Mouse (Mus musculus): Measurements from ENCODE around the gene Sephs1. TPM values are rescaled to one million over a fixed set of nuclear protein-coding genes. Genes with fewer than 3 reads are reported as not detected.
"Not testable (repeated sequence)": the region's sequence is repeated elsewhere in the genome, so short reads cannot be mapped to it uniquely, and the experiment has no call there.

The Sephs1 gene
- polyA plus RNA-seq, 1 experiment from 2014 or later: 85.8 TPM

DNA sequence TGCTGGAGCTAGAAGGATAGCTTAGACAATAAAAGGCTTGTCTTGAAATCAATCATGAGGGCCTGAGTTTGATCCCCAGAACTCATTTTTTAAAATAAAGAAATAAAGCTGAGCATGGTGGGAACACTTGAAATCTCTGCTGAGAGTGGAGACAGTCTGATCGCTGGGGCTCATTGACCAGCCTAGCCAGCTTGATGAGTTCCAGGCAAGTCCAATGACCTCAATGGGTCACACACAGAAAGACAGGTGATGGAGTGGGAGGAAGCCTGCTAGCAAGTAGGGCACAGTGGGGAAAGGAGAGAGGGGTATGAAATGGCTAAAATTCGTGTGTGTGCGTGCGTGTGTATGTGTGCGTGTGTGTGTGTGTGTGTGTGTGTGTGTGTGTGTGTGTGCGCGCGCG is 53.2 kb downstream of the Sephs1 start:
- H3K36me3 ChIP-seq (ENCODE audit: control insufficient read depth, insufficient read depth, low read length): peaks cover 19% of the 10 kb centered on the region; the same call in 1 of the 2 replicates
- H3K9ac ChIP-seq (ENCODE audit: low read length): no peak overlapping the region
- 87% methylated on average over 9 of the region's 9 CpGs for whole genome bisulfite sequencing
- no peak overlapping the region for H3K4me3 ChIP-seq (ENCODE audit: low read depth, low read length)
- H3K27ac ChIP-seq (ENCODE audit: low read depth): no peak overlapping the region
- DNase-seq (ENCODE audit: low spot score) (no peak), ATAC-seq (replicated peaks; ENCODE audit: low FRiP score, low TSS enrichment, low read depth) (no peak)
- no peaks in the 10 kb centered on the region for H3K27me3 ChIP-seq (replicated peaks; ENCODE audit: control insufficient read depth, insufficient read depth, low read length)
- H3K4me1 ChIP-seq (replicated peaks; ENCODE audit: control insufficient read depth, insufficient read depth, low read length): no peaks in the 10 kb centered on the region
- no peak overlapping the region for H3K4me2 ChIP-seq (ENCODE audit: low read length)
- 0 out of 2 replicates have a peak, but pooled peaks cover 4% of the 10 kb centered on the region for H3K9me3 ChIP-seq (ENCODE audit: control insufficient read depth, low read length)

DNA sequence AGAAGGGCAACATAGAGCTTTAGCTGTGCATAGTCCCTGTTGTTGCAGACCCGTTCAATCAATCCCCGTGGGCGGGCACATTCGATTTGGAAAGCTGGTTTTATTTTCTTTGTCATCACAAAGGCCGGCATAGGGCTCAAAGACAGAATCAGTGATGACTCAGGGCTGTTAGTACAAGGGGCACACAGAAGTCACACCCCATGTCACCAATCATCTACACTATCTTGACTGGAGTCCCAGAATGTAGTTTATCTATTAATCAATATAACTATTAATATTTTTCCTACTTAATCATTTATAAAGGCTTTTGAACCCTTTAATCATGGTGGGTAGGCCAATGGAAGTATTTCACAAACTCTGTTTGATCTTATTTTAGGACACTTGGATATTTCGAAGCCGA is 56.6 kb downstream of the Sephs1 start:
- H3K4me1 ChIP-seq (replicated peaks; ENCODE audit: control insufficient read depth, insufficient read depth, low read length): no peaks in the 10 kb centered on the region
- DNase-seq (ENCODE audit: low spot score): no peak
- H3K9ac ChIP-seq (ENCODE audit: low read length): no peak overlapping the region
- no peak overlapping the region for H3K4me2 ChIP-seq (ENCODE audit: low read length)
- ATAC-seq (replicated peaks; ENCODE audit: low FRiP score, low TSS enrichment, low read depth): no peak
- no peak overlapping the region for H3K4me3 ChIP-seq (ENCODE audit: low read depth, low read length)
- 88% methylated on average over 7 of the region's 7 CpGs for WGBS
- peaks cover 12% of the 10 kb centered on the region; the same call in 1 of the 2 replicates for H3K36me3 ChIP-seq (ENCODE audit: control insufficient read depth, insufficient read depth, low read length)
- H3K9me3 ChIP-seq (ENCODE audit: control insufficient read depth, low read length): 0 out of 2 replicates have a peak, but pooled peaks cover 4% of the 10 kb centered on the region
- no peak overlapping the region for H3K27ac ChIP-seq (ENCODE audit: low read depth)
- H3K27me3 ChIP-seq (replicated peaks; ENCODE audit: control insufficient read depth, insufficient read depth, low read length): no peaks in the 10 kb centered on the region

DNA sequence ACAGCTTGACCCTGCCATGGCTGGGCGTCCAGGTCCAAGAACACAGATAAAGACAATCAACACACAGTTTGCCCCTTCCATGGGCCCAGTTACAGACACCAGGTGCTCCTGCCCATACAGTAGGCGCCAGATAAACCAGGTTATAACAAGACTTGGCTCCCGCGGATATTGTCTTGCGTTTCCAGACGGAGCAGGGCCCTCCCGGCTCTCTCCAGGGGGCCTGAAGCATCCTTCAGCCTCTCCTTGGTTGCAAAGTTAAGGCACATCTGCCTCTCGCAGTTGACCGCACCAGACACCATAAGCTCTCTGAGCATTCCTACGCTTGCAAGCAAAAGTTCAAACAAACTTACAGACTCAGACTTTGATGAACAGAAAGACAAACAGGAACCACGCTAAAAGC is 59.5 kb downstream of the Sephs1 start:
- H3K27me3 ChIP-seq (replicated peaks; ENCODE audit: control insufficient read depth, insufficient read depth, low read length): no peaks in the 10 kb centered on the region
- 0 out of 2 replicates have a peak, but pooled peaks cover 7% of the 10 kb centered on the region for H3K9me3 ChIP-seq (ENCODE audit: control insufficient read depth, low read length)
- no peak overlapping the region for H3K4me3 ChIP-seq (ENCODE audit: low read depth, low read length)
- ATAC-seq (replicated peaks; ENCODE audit: low FRiP score, low TSS enrichment, low read depth) (no peak), DNase-seq (ENCODE audit: low spot score) (no peak)
- WGBS: 90% methylated on average over 11 of the region's 11 CpGs
- no peak overlapping the region for H3K27ac ChIP-seq (ENCODE audit: low read depth)
- H3K4me1 ChIP-seq (replicated peaks; ENCODE audit: control insufficient read depth, insufficient read depth, low read length): no peaks in the 10 kb centered on the region
- H3K9ac ChIP-seq (ENCODE audit: low read length): no peak overlapping the region
- no peak overlapping the region for H3K4me2 ChIP-seq (ENCODE audit: low read length)
- peaks cover 12% of the 10 kb centered on the region; the same call in 1 of the 2 replicates for H3K36me3 ChIP-seq (ENCODE audit: control insufficient read depth, insufficient read depth, low read length)

- not testable (repeated sequence) for H3K9me3 ChIP-seq (ENCODE audit: control insufficient read depth, low read length); H3K4me1 ChIP-seq (replicated peaks; ENCODE audit: control insufficient read depth, insufficient read depth, low read length); H3K27me3 ChIP-seq (replicated peaks; ENCODE audit: control insufficient read depth, insufficient read depth, low read length); DNase-seq (ENCODE audit: low spot score); H3K9ac ChIP-seq (ENCODE audit: low read length); H3K27ac ChIP-seq (ENCODE audit: low read depth); H3K4me3 ChIP-seq (ENCODE audit: low read depth, low read length); ATAC-seq (replicated peaks; ENCODE audit: low FRiP score, low TSS enrichment, low read depth); H3K4me2 ChIP-seq (ENCODE audit: low read length); H3K36me3 ChIP-seq (ENCODE audit: control insufficient read depth, insufficient read depth, low read length)
- 90% methylated on average over 3 of the region's 8 CpGs for WGBS
These were observed 68.3 kb downstream of the Sephs1 start for GRCm38 (mm10) chr2:4949691-4950090.

DNA sequence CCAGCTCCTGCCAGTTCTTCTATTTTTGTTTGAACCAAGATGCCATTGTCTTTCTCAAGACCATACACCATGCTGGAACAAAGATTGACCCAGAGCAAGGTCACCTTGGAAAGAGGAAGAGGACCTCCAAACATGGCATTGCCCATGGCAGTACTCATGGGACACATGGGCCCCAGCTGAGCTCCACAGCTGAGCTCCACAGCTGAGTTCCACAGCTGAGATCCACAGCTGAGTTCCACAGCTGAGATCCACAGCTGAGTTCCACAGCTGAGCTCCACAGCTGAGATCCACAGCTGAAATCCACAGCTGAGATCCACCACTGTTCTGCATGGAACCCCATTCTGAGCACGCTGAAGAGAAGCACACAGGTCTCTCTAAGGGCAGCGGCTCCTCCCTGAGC is 69.6 kb downstream of the Sephs1 start:
- H3K9ac ChIP-seq (ENCODE audit: low read length): no peak overlapping the region
- no peaks in the 10 kb centered on the region for H3K36me3 ChIP-seq (ENCODE audit: control insufficient read depth, insufficient read depth, low read length)
- H3K4me2 ChIP-seq (ENCODE audit: low read length): no peak overlapping the region
- WGBS: 100% methylated on average over 2 of the region's 2 CpGs
- no peaks in the 10 kb centered on the region for H3K4me1 ChIP-seq (replicated peaks; ENCODE audit: control insufficient read depth, insufficient read depth, low read length)
- H3K27me3 ChIP-seq (replicated peaks; ENCODE audit: control insufficient read depth, insufficient read depth, low read length): no peaks in the 10 kb centered on the region
- no peak overlapping the region for H3K4me3 ChIP-seq (ENCODE audit: low read depth, low read length)
- ATAC-seq (replicated peaks; ENCODE audit: low FRiP score, low TSS enrichment, low read depth) (no peak), DNase-seq (ENCODE audit: low spot score) (no peak)
- no peaks in the 10 kb centered on the region for H3K9me3 ChIP-seq (ENCODE audit: control insufficient read depth, low read length)
- no peak overlapping the region for H3K27ac ChIP-seq (ENCODE audit: low read depth)

DNA sequence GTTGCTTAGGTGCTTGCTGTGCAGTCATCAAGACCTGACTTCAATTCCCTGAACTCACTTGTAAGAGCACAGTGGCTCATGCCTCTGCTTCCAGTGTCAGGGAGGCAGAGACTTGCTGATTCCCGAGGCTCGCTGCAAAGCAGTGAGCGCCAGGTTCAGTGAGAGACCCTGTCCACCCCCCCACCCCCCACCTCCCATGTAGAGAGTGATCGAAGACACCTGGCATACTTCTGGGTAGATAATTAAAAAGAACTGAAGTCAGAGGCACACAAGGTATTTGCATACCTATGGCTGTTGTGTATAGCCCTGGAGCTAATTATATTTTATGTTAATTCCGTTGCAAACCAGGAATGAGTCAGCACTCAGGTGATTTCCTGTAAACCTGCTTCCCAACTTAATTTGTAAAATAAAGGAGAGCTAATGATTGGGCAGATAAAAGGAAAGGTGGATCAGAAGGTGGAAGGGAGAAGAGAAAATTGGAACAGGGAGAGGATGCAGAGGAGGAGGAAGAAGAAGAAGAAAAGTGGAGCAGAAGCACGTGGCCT is 72.9 kb downstream of the Sephs1 start:
- WGBS: 87% methylated on average over 6 of the region's 6 CpGs
- Histone ChIP-seq H3K4me2 (ENCODE audit: low read length) (no peak overlapping the region), H3K9ac (ENCODE audit: low read length) (no peak overlapping the region), H3K27ac (ENCODE audit: low read depth) (no peak overlapping the region), H3K4me1 (replicated peaks; ENCODE audit: control insufficient read depth, insufficient read depth, low read length) (no peaks in the 10 kb centered on the region), H3K4me3 (ENCODE audit: low read depth, low read length) (no peak overlapping the region), H3K9me3 (ENCODE audit: control insufficient read depth, low read length) (no peaks in the 10 kb centered on the region), H3K27me3 (replicated peaks; ENCODE audit: control insufficient read depth, insufficient read depth, low read length) (no peaks in the 10 kb centered on the region), H3K36me3 (ENCODE audit: control insufficient read depth, insufficient read depth, low read length) (no peaks in the 10 kb centered on the region)
- ATAC-seq (replicated peaks; ENCODE audit: low FRiP score, low TSS enrichment, low read depth) (no peak), DNase-seq (ENCODE audit: low spot score) (no peak)

GRCm38 (mm10) chr2:4958039-4958438 is 76.7 kb downstream of the Sephs1 start:
- Histone ChIP-seq H3K27me3 (replicated peaks; ENCODE audit: control insufficient read depth, insufficient read depth, low read length) (no peaks in the 10 kb centered on the region), H3K27ac (ENCODE audit: low read depth) (no peak overlapping the region), H3K4me2 (ENCODE audit: low read length) (no peak overlapping the region), H3K4me1 (replicated peaks; ENCODE audit: control insufficient read depth, insufficient read depth, low read length) (no peaks in the 10 kb centered on the region), H3K4me3 (ENCODE audit: low read depth, low read length) (no peak overlapping the region), H3K36me3 (ENCODE audit: control insufficient read depth, insufficient read depth, low read length) (no peaks in the 10 kb centered on the region), H3K9ac (ENCODE audit: low read length) (no peak overlapping the region), H3K9me3 (ENCODE audit: control insufficient read depth, low read length) (no peaks in the 10 kb centered on the region)
- 89% methylated on average over 12 of the region's 12 CpGs for WGBS
- ATAC-seq (replicated peaks; ENCODE audit: low FRiP score, low TSS enrichment, low read depth) (no peak), DNase-seq (ENCODE audit: low spot score) (no peak)

Other genes starting within 250 kb of the Sephs1 start
- 26.7 and 31.1 TPM in 2 replicates for gene Prpf18, start 229.5 kb upstream of the Sephs1 start, polyA plus RNA-seq (2014; fragmentation: Nextera tagmentation; extraction: Ambion mirVana)
- 4.5 and 4.9 TPM in 2 replicates for gene Bend7, start 163.7 kb upstream of the Sephs1 start, polyA plus RNA-seq (2014; fragmentation: Nextera tagmentation; extraction: Ambion mirVana)
- 62.3 and 62.9 TPM in 2 replicates for gene Phyh, start 37.5 kb downstream of the Sephs1 start, polyA plus RNA-seq (2014; fragmentation: Nextera tagmentation; extraction: Ambion mirVana)
- not detected in 2 replicates for gene Ucma, start 94.6 kb downstream of the Sephs1 start, polyA plus RNA-seq (2014; fragmentation: Nextera tagmentation; extraction: Ambion mirVana)
- gene Mcm10, start 131.2 kb downstream of the Sephs1 start, polyA plus RNA-seq (2014; fragmentation: Nextera tagmentation; extraction: Ambion mirVana): 44.8 and 51.5 TPM in 2 replicates
- gene Optn, start 182.5 kb downstream of the Sephs1 start, polyA plus RNA-seq (2014; fragmentation: Nextera tagmentation; extraction: Ambion mirVana): 7.3 and 8.2 TPM in 2 replicates